Mouse (Mus musculus): ENCODE results near the gene H2al1a.

GRCm38 (mm10) chrX:11280741-11281140 is 18.3 kb upstream of the H2al1a start:
- TF ChIP-seq CTCF (IDR thresholded peaks at IDR 0.05; ENCODE audit: extremely low read depth, insufficient read depth, low read length) = no peak
- TF ChIP-seq POLR2A (IDR thresholded peaks at IDR 0.05; ENCODE audit: extremely low read depth, insufficient read depth, low read length) = no peak

All from cortical plate, adult 2 months (tissue).